Mouse (Mus musculus): Measurements from ENCODE around the gene Csf3r. TPM values are rescaled to one million over a fixed set of nuclear protein-coding genes. Genes with fewer than 3 reads are reported as not detected.
A peak's percentile ranks its signal among the peaks of the same experiment; 100 is the strongest.
"Not testable (repeated sequence)": the region's sequence is repeated elsewhere in the genome, so short reads cannot be mapped to it uniquely, and the experiment has no call there.

Csf3r gene
- 1.4 TPM in 2 replicates for polyA plus RNA-seq (2015; fragmentation: Nextera tagmentation; extraction: Ambion mirVana)

DNA sequence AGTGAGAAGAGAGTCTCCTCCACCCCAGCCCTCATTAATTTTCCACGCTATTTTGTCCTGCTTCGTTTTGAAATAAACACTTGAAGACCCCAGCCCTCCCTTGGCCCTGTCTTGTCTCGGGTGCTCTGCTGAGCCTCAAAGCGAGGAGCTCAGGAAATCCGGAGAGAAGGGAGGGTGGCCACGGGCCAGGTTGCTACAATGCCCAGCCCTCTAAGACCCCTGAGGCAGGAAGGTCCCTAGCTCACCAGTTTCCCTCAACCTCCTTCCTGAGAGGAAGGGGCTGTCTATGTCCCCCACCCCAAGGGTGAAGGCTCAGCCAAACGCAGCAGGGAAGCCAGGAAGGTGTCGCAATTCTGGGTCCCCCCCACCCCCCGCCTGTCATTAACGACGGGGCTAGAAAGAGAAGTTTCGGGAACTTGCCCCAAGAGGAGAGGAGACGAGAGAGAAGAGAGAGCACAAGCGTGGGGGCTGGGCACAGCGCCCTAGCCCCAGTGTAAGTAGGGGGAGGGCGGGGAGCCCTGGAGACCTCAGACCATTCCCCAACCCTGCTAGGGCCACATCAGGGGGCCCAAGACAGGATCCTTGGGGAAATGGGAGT is at the start of gene Csf3r:
Csf3r (plus strand) TSS at position 248 of the 598 bp plus-strand sequence.
- Histone ChIP-seq H3K27me3 (ENCODE audit: control insufficient read depth, insufficient read depth, low read depth, low read length) (no peaks in the 10 kb centered on the region), H3K4me2 (ENCODE audit: low read depth, low read length) (no peak within 1 kb of the TSS)
- 33% methylated on average over 16 of the region's 16 CpGs for WGBS

DNA sequence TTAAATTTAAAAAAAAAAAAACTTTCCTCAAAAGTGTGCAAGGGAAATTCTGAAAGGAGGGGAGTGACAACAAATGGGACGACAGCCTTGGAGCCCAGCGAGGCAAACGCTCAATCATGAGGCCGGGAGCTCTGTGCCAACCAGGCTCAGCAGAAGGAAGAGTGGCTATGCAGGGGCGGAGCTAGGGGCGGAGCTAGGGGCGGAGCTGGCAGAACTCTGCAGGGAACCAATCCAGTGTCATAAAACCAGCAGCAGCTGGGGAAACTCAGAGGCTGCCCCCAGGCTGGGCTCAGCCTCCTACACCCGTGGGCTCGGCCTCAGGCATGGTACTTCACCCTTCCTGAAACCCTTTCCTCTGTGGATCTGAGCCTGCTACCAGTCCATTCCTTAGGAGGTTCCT is 46.6 kb upstream of the Csf3r start:
- Histone ChIP-seq H3K4me1 (replicated peaks; ENCODE audit: control insufficient read depth, insufficient read depth, low read length) (no peaks in the 10 kb centered on the region), H3K36me3 (ENCODE audit: control insufficient read depth, insufficient read depth, low read length) (no peaks in the 10 kb centered on the region), H3K4me3 (ENCODE audit: low read length) (no peak overlapping the region), H3K27me3 (ENCODE audit: control insufficient read depth, insufficient read depth, low read depth, low read length) (no peaks in the 10 kb centered on the region), H3K4me2 (ENCODE audit: low read depth, low read length) (no peak overlapping the region), H3K9me3 (ENCODE audit: control insufficient read depth, low read length) (no peaks in the 10 kb centered on the region), H3K27ac (ENCODE audit: low read length) (no peak overlapping the region), H3K9ac (ENCODE audit: low read length) (no peak overlapping the region)
- 50% methylated on average over 9 of the region's 9 CpGs for WGBS
- no peak for ATAC-seq (ENCODE audit: low read depth)

More for the DNA sequence above, at the start of gene Csf3r:
- Histone ChIP-seq H3K9ac (ENCODE audit: low read length) (no peak within 1 kb of the TSS), H3K4me3 (ENCODE audit: low read length) (no peak within 1 kb of the TSS), H3K9me3 (ENCODE audit: control insufficient read depth, low read length) (no peaks in the 10 kb centered on the region), H3K4me1 (replicated peaks; ENCODE audit: control insufficient read depth, insufficient read depth, low read length) (no peaks in the 10 kb centered on the region), H3K27ac (ENCODE audit: low read length) (no peak within 1 kb of the TSS), H3K36me3 (ENCODE audit: control insufficient read depth, insufficient read depth, low read length) (no peaks in the 10 kb centered on the region)
- peak; percentile 45; the same call in 1 of the 2 replicates for ATAC-seq (ENCODE audit: low read depth)

DNA sequence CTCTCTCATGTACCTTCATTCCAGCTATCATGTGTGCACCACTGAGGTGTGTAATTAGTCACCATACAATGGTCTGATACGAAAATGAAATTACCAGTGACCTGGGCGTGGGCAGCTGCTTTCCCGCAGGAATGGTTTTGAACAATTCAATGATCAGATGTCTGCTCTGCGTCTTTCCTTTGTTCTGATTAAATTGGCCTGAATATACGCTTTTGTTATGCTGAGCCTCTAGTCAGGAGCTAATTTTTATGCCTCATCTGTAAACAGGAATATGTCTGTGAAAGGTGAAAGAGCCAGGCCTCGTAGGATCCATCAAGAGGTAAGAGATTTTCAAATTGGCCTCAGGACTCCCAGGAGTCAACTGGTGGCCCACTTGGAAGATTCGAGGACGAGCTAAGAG is 41.1 kb upstream of the Csf3r start:
- ATAC-seq (ENCODE audit: low read depth) = no peak
- no peaks in the 10 kb centered on the region for H3K4me1 ChIP-seq (replicated peaks; ENCODE audit: control insufficient read depth, insufficient read depth, low read length)

DNA sequence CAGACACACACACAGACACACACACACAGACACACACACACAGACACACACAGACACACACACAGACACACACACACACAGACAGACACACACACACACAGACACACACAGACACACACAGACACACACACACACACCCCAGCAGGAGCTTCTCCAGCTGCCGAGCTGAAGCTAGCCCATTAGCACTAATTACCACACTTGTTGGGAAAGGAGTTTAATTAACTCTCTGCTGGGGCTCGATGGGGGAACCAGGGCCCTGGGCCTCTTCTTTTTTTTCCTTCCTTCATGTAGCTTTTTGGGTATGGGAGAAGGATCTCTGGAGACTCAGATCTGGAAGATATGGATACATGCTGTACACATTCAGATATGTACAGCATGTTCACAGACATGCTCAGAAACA is 38.6 kb upstream of the Csf3r start:
- H3K4me2 ChIP-seq (ENCODE audit: low read depth, low read length); H3K27me3 ChIP-seq (ENCODE audit: control insufficient read depth, insufficient read depth, low read depth, low read length); H3K4me3 ChIP-seq (ENCODE audit: low read length); H3K27ac ChIP-seq (ENCODE audit: low read length); H3K9ac ChIP-seq (ENCODE audit: low read length); H3K9me3 ChIP-seq (ENCODE audit: control insufficient read depth, low read length); H3K36me3 ChIP-seq (ENCODE audit: control insufficient read depth, insufficient read depth, low read length); ATAC-seq (ENCODE audit: low read depth); H3K4me1 ChIP-seq (replicated peaks; ENCODE audit: control insufficient read depth, insufficient read depth, low read length): not testable (repeated sequence)
- 49% methylated on average over 2 of the region's 2 CpGs for WGBS

More for the DNA sequence above, 41.1 kb upstream of the Csf3r start:
- no peaks in the 10 kb centered on the region for H3K27me3 ChIP-seq (ENCODE audit: control insufficient read depth, insufficient read depth, low read depth, low read length)
- no peaks in the 10 kb centered on the region for H3K36me3 ChIP-seq (ENCODE audit: control insufficient read depth, insufficient read depth, low read length)
- 81% methylated on average over 8 of the region's 8 CpGs for WGBS
- H3K4me2 ChIP-seq (ENCODE audit: low read depth, low read length) = no peak overlapping the region
- no peaks in the 10 kb centered on the region for H3K9me3 ChIP-seq (ENCODE audit: control insufficient read depth, low read length)
- no peak overlapping the region for H3K4me3 ChIP-seq (ENCODE audit: low read length)
- H3K9ac ChIP-seq (ENCODE audit: low read length) = no peak overlapping the region
- H3K27ac ChIP-seq (ENCODE audit: low read length) = no peak overlapping the region

DNA sequence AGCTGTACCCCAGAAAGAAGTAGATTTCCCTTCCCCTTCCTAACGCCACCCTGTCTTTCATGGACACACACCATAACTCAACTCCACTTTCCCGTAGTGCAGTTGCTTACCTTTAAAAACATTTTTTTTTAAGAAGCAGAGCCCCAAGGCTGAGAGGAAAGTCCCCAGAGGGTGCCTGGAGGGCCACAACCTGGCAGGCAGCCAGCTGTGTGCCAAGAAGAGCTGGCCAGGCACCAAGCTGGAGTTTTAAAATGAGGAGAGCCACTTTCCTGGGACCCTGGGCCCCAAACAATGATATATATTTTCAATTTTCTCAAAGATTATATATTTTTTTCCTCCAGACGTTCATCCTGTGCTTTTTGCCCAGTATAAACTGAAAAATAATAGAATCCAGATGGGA is 37.3 kb upstream of the Csf3r start:
- WGBS = 48% methylated on average over 3 of the region's 3 CpGs
- Histone ChIP-seq H3K27ac (ENCODE audit: low read length) (no peak overlapping the region), H3K27me3 (ENCODE audit: control insufficient read depth, insufficient read depth, low read depth, low read length) (no peaks in the 10 kb centered on the region), H3K4me2 (ENCODE audit: low read depth, low read length) (no peak overlapping the region), H3K36me3 (ENCODE audit: control insufficient read depth, insufficient read depth, low read length) (no peaks in the 10 kb centered on the region), H3K9ac (ENCODE audit: low read length) (no peak overlapping the region), H3K9me3 (ENCODE audit: control insufficient read depth, low read length) (no peaks in the 10 kb centered on the region), H3K4me3 (ENCODE audit: low read length) (no peak overlapping the region), H3K4me1 (replicated peaks; ENCODE audit: control insufficient read depth, insufficient read depth, low read length) (no peaks in the 10 kb centered on the region)
- no peak for ATAC-seq (ENCODE audit: low read depth)

DNA sequence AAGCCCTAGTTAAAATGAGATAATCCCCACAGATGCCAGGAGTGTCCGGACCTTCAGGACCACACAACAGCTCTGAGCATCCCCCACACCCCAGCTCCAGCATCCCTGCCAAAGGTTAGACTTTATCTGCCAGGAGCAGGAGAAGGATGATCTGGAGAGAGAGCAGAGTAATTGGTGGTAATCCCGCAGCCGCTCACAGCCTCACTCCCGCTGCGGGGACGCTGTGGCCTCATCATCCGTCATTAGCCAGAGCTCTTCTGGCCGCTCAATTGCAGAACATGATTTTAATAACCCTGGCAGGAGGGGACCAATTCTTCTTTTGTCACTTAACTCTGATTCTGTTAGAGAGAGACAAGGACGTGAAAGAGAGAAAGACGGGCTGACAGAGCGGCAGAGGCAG is 35.3 kb upstream of the Csf3r start:
- Histone ChIP-seq H3K4me1 (replicated peaks; ENCODE audit: control insufficient read depth, insufficient read depth, low read length) (no peaks in the 10 kb centered on the region), H3K9ac (ENCODE audit: low read length) (no peak overlapping the region), H3K27ac (ENCODE audit: low read length) (no peak overlapping the region), H3K36me3 (ENCODE audit: control insufficient read depth, insufficient read depth, low read length) (no peaks in the 10 kb centered on the region), H3K4me2 (ENCODE audit: low read depth, low read length) (no peak overlapping the region), H3K27me3 (ENCODE audit: control insufficient read depth, insufficient read depth, low read depth, low read length) (no peaks in the 10 kb centered on the region), H3K9me3 (ENCODE audit: control insufficient read depth, low read length) (no peaks in the 10 kb centered on the region), H3K4me3 (ENCODE audit: low read length) (no peak overlapping the region)
- 56% methylated on average over 11 of the region's 11 CpGs for WGBS
- ATAC-seq (ENCODE audit: low read depth) = no peak

DNA sequence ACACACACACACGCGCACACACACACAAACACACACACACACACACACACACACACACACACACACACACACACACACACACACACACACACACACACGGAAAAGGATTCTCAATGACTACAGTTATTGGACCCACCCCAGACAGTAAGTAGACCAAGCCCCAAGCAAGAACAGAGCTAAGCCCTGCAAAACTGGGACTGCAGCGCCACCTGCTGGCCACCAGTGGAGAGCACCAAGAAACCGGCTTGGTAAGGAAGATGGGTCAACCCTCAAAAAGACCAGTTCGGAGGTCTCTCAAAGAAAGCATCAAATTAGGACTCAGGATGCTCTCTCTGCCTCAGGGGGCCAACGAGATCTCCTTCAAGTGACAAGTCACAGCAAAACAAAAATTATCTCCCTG is 34.2 kb upstream of the Csf3r start:
- 23% methylated on average over 7 of the region's 7 CpGs for WGBS

DNA sequence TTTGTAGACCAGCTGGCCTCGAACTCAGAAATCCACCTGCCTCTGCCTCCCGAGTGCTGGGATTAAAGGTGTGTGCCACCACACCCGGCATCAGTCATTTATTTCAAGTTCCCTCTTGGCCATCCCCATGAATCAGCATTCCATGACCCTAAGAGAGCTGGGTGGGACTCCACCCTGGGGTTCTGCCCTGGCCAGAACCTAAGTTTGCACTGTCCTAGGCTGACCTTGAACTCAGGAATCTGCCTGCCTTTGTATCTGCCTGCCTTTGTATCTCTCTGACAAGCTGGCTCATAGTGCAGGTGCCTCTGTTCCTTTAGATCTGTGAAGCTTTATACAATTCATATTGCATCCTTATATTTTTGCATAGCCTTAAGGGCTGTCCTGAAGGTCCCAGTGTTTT is 32.1 kb upstream of the Csf3r start:
- no peak overlapping the region for H3K4me2 ChIP-seq (ENCODE audit: low read depth, low read length)
- H3K9ac ChIP-seq (ENCODE audit: low read length) = no peak overlapping the region
- no peak overlapping the region for H3K4me3 ChIP-seq (ENCODE audit: low read length)
- 0 out of 2 replicates have a peak, but pooled peaks cover 1% of the 10 kb centered on the region for H3K9me3 ChIP-seq (ENCODE audit: control insufficient read depth, low read length)
- H3K27me3 ChIP-seq (ENCODE audit: control insufficient read depth, insufficient read depth, low read depth, low read length) = no peaks in the 10 kb centered on the region
- no peak for ATAC-seq (ENCODE audit: low read depth)
- 58% methylated on average over 3 of the region's 3 CpGs for WGBS
- H3K4me1 ChIP-seq (replicated peaks; ENCODE audit: control insufficient read depth, insufficient read depth, low read length) = no peaks in the 10 kb centered on the region
- no peaks in the 10 kb centered on the region for H3K36me3 ChIP-seq (ENCODE audit: control insufficient read depth, insufficient read depth, low read length)
- H3K27ac ChIP-seq (ENCODE audit: low read length) = no peak overlapping the region

More for the DNA sequence above, 34.2 kb upstream of the Csf3r start:
- no peaks in the 10 kb centered on the region for H3K4me1 ChIP-seq (replicated peaks; ENCODE audit: control insufficient read depth, insufficient read depth, low read length)
- no peak overlapping the region for H3K4me2 ChIP-seq (ENCODE audit: low read depth, low read length)
- no peaks in the 10 kb centered on the region for H3K27me3 ChIP-seq (ENCODE audit: control insufficient read depth, insufficient read depth, low read depth, low read length)
- no peak overlapping the region for H3K27ac ChIP-seq (ENCODE audit: low read length)
- H3K4me3 ChIP-seq (ENCODE audit: low read length) = no peak overlapping the region
- ATAC-seq (ENCODE audit: low read depth) = no peak
- no peaks in the 10 kb centered on the region for H3K36me3 ChIP-seq (ENCODE audit: control insufficient read depth, insufficient read depth, low read length)
- no peaks in the 10 kb centered on the region for H3K9me3 ChIP-seq (ENCODE audit: control insufficient read depth, low read length)
- no peak overlapping the region for H3K9ac ChIP-seq (ENCODE audit: low read length)

DNA sequence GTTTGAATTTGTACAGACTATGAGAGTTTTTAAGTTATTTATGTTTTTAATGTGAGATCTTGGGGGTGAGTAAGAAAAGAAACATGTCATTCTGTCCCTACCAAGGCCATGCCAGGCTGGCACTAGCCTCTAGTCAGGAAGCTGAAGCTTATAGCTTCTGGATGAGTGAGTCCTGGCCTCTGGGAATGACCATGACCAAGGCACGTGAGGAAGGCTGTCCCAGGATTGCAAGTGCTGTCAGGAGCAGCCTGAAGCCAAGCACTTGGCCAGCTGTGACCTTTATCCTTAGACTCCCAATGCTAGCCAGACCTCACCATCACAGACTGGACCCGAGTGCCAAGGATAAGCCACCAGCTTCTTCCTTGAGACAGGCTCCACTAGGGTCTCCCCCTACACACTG is 31.4 kb upstream of the Csf3r start:
- ATAC-seq (ENCODE audit: low read depth) = no peak
- no peak overlapping the region for H3K27ac ChIP-seq (ENCODE audit: low read length)
- H3K27me3 ChIP-seq (ENCODE audit: control insufficient read depth, insufficient read depth, low read depth, low read length) = no peaks in the 10 kb centered on the region
- no peak overlapping the region for H3K4me2 ChIP-seq (ENCODE audit: low read depth, low read length)
- WGBS = 39% methylated on average over 2 of the region's 2 CpGs
- no peaks in the 10 kb centered on the region for H3K36me3 ChIP-seq (ENCODE audit: control insufficient read depth, insufficient read depth, low read length)
- H3K4me1 ChIP-seq (replicated peaks; ENCODE audit: control insufficient read depth, insufficient read depth, low read length) = no peaks in the 10 kb centered on the region
- H3K9me3 ChIP-seq (ENCODE audit: control insufficient read depth, low read length) = peaks cover 8% of the 10 kb centered on the region; the same call in 1 of the 2 replicates
- no peak overlapping the region for H3K4me3 ChIP-seq (ENCODE audit: low read length)
- no peak overlapping the region for H3K9ac ChIP-seq (ENCODE audit: low read length)

DNA sequence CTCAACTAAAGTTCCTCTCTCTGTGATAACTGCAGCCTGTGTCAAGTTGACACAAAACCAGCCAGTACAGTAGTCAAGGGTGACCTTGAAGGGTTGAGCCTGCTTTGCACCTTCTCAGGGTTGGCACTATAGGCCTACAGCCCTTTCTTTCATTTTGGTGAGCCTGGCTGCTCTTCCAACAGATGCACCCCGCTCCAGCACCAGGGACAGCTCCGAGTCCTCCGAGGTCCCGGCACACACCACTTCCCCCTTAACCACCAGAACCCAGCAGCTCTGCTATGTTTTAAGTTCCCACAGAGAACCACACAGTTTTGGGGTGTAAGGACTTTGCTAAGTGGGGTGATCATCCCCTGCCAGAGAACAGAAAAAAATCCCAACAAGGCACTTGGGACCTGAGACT is 27.8 kb upstream of the Csf3r start:
- H3K4me1 ChIP-seq (replicated peaks; ENCODE audit: control insufficient read depth, insufficient read depth, low read length) = no peaks in the 10 kb centered on the region
- H3K4me3 ChIP-seq (ENCODE audit: low read length) = no peak overlapping the region
- no peaks in the 10 kb centered on the region for H3K27me3 ChIP-seq (ENCODE audit: control insufficient read depth, insufficient read depth, low read depth, low read length)
- ATAC-seq (ENCODE audit: low read depth) = no peak
- 5% methylated on average over 4 of the region's 4 CpGs for WGBS
- peaks cover 8% of the 10 kb centered on the region; the same call in 1 of the 2 replicates for H3K9me3 ChIP-seq (ENCODE audit: control insufficient read depth, low read length)
- H3K4me2 ChIP-seq (ENCODE audit: low read depth, low read length) = no peak overlapping the region
- H3K9ac ChIP-seq (ENCODE audit: low read length) = no peak overlapping the region
- no peaks in the 10 kb centered on the region for H3K36me3 ChIP-seq (ENCODE audit: control insufficient read depth, insufficient read depth, low read length)
- H3K27ac ChIP-seq (ENCODE audit: low read length) = no peak overlapping the region

All from lung, embryonic 16.5 days (tissue).